Mouse (Mus musculus): Measurements from ENCODE around the gene Gtpbp8.

Gtpbp8 gene

DNA sequence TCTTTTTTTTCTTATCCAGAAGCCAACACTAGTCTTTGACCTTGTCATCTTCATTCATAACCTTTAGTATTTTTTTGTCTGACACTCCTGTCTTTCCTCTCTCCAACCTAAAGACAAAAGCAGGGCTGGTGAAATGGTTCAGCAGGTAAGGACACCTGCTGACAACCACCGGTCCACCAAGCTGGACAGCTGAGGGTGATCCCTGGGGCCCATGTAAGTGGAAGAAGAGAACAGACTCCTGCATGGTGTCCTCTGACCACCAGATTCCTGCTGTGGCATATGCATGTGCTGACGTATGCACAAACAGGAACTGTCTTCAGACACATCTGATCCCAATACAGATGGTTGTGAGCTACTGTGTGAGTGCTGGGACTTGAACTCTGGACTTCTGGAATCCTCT is 55.1 kb downstream of the Gtpbp8 start:
- no peaks in the 10 kb centered on the region for H3K9me3 ChIP-seq (ENCODE audit: low read length)
- peaks cover 30% of the 10 kb centered on the region for H3K27me3 ChIP-seq (ENCODE audit: insufficient read depth, low read length)
- no peaks in the 10 kb centered on the region for H3K36me3 ChIP-seq (ENCODE audit: insufficient read depth, low read length)
- TF ChIP-seq CTCF (conservative IDR thresholded peaks at IDR 0.05; ENCODE audit: low read length), result no peak
- no peak for TF ChIP-seq NANOG (IDR thresholded peaks at IDR 0.05; ENCODE audit: borderline replicate concordance, low read length)
- TF ChIP-seq POU5F1 (IDR thresholded peaks at IDR 0.05; ENCODE audit: borderline replicate concordance, low read length), result no peak
- H3K4me3 ChIP-seq (replicated peaks; ENCODE audit: low read length), result no peak overlapping the region
- H3K4me1 ChIP-seq (replicated peaks; ENCODE audit: low read depth, low read length), result peaks cover 19% of the 10 kb centered on the region

DNA sequence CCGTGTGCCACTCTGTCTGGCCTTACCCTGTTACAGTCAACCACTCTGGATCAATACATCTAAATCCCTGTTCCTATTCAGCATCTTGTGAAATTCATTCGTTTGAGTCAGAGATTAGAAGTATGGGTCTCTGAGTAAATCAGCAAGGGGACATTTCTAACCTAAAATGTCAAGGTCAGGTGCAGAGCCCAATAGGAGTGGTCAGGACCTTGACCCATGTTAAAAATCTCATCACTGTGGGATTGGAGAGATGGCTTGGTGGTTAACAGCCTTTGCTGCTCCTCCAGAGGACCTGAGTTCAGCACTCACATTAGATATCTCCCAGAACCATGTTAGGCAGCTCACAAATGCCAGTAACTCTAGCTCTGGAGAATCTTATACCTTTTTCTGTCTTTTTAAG is 55.7 kb downstream of the Gtpbp8 start:
- Histone ChIP-seq H3K27me3 (ENCODE audit: insufficient read depth, low read length) (peaks cover 30% of the 10 kb centered on the region), H3K4me1 (replicated peaks; ENCODE audit: low read depth, low read length) (peaks cover 19% of the 10 kb centered on the region), H3K9me3 (ENCODE audit: low read length) (no peaks in the 10 kb centered on the region), H3K36me3 (ENCODE audit: insufficient read depth, low read length) (no peaks in the 10 kb centered on the region), H3K4me3 (replicated peaks; ENCODE audit: low read length) (no peak overlapping the region)
- TF ChIP-seq CTCF (conservative IDR thresholded peaks at IDR 0.05; ENCODE audit: low read length) (no peak), NANOG (IDR thresholded peaks at IDR 0.05; ENCODE audit: borderline replicate concordance, low read length) (no peak), POU5F1 (IDR thresholded peaks at IDR 0.05; ENCODE audit: borderline replicate concordance, low read length) (no peak)

DNA sequence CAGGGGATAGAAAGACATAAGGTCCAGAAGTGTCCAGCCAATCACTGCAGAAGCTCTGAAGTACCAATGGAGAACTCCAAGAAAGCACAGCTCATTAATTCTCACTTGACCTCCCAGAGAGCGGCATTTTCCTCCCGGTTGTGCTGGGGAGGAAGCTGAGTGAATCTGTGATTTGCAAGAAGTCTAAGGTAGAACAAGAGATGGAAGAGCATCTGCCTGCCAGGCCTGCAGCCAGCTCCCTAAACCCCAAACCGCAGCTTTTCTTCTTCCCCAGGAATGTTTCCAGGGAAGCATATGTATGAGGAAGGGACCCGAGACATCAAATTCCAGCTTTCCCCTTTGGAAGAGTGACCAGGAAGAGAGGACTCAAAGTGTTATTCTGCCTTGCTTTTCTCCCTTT is 57.7 kb downstream of the Gtpbp8 start:
- H3K4me3 ChIP-seq (replicated peaks; ENCODE audit: low read length), result no peak overlapping the region
- no peaks in the 10 kb centered on the region for H3K9me3 ChIP-seq (ENCODE audit: low read length)

DNA sequence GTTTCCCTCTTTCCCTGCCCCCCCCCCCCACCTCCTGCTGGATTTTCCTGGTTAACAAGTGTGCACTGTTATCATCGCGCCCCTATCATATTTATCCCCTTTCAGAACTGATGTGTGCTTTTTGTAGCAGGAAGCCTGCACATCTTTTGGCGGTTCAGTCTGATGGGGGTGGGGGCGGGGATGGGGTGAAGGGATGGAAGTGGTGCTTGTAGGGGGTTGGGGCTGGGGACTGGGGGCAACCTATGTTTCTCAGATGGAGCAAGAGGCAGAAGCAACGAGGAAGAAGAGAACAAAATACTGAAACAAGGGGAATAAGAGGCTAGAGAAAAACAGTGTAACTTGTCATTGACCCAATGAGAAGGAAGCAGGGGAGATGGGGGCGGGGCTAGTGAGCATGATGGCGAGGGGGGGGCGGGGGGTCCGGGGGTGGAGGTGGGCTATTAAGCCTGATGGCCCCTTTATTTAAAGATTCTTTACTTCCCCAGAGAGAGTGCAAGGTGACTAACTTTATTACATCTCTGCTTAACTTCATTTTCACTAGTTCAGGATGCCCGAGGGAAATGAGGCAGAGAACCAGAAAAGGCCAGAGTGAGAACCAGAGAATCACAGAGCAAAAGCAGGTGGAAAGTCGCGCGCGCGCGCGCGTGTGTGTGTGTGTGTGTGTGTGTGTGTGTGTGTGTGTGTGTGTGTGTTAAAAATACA is 58.3 kb downstream of the Gtpbp8 start:
- H3K4me3 ChIP-seq (replicated peaks; ENCODE audit: low read length), result no peak overlapping the region
- H3K36me3 ChIP-seq (ENCODE audit: insufficient read depth, low read length), result no peaks in the 10 kb centered on the region
- H3K27me3 ChIP-seq (ENCODE audit: insufficient read depth, low read length), result peaks cover 40% of the 10 kb centered on the region
- TF ChIP-seq NANOG (IDR thresholded peaks at IDR 0.05; ENCODE audit: borderline replicate concordance, low read length) (no peak), CTCF (conservative IDR thresholded peaks at IDR 0.05; ENCODE audit: low read length) (no peak), POU5F1 (IDR thresholded peaks at IDR 0.05; ENCODE audit: borderline replicate concordance, low read length) (no peak)
- no peaks in the 10 kb centered on the region for H3K9me3 ChIP-seq (ENCODE audit: low read length)
- peaks cover 19% of the 10 kb centered on the region for H3K4me1 ChIP-seq (replicated peaks; ENCODE audit: low read depth, low read length)

More for the DNA sequence above, 57.7 kb downstream of the Gtpbp8 start:
- peaks cover 19% of the 10 kb centered on the region for H3K4me1 ChIP-seq (replicated peaks; ENCODE audit: low read depth, low read length)
- TF ChIP-seq POU5F1 (IDR thresholded peaks at IDR 0.05; ENCODE audit: borderline replicate concordance, low read length) (no peak), NANOG (IDR thresholded peaks at IDR 0.05; ENCODE audit: borderline replicate concordance, low read length) (no peak), CTCF (conservative IDR thresholded peaks at IDR 0.05; ENCODE audit: low read length) (no peak)
- no peaks in the 10 kb centered on the region for H3K36me3 ChIP-seq (ENCODE audit: insufficient read depth, low read length)
- H3K27me3 ChIP-seq (ENCODE audit: insufficient read depth, low read length), result peaks cover 40% of the 10 kb centered on the region

DNA sequence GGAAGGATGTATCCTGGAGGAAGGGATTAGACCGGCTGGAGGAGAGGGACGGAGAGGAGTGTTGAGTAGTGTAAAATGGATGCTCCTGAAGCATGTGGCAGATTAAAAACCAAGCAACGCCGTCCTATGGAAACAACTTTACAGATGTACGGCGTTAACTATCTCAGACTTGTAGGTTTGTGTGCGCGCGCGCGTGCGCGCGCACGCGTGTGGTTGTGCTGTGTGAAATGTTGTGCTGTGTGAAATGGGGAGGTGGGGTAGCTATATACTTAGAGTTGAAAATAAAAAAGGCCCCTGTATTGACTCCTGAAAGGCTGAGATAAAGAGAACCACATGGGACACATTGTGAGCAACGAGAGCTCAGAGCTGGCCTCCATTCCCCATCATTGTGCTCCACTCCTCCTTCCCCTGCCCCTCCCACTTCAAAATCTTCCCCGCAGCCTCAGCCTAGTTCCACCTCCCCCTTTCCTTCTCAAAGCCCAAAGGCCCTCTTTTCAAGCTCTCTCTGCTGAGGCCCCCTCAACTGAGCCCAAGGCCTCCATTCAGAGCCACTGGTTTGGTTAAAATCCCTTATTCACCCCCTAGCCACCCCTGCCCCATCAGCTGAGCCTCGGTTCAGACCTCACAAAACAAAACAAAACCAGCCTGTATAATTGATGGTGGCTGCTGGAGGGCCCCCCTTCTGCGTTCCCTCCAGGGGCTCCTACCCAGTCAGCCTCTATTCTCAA is 59.0 kb downstream of the Gtpbp8 start:
- Histone ChIP-seq H3K27me3 (ENCODE audit: insufficient read depth, low read length) (peaks cover 40% of the 10 kb centered on the region), H3K4me3 (replicated peaks; ENCODE audit: low read length) (no peak overlapping the region), H3K9me3 (ENCODE audit: low read length) (peaks cover 5% of the 10 kb centered on the region), H3K4me1 (replicated peaks; ENCODE audit: low read depth, low read length) (peaks cover 19% of the 10 kb centered on the region), H3K36me3 (ENCODE audit: insufficient read depth, low read length) (no peaks in the 10 kb centered on the region)
- TF ChIP-seq NANOG (IDR thresholded peaks at IDR 0.05; ENCODE audit: borderline replicate concordance, low read length), result no peak
- no peak for TF ChIP-seq CTCF (conservative IDR thresholded peaks at IDR 0.05; ENCODE audit: low read length)
- no peak for TF ChIP-seq POU5F1 (IDR thresholded peaks at IDR 0.05; ENCODE audit: borderline replicate concordance, low read length)
